Mouse (Mus musculus) embryonic fibroblast, embryonic 13.5 days (primary cell): ENCODE measurements at regions not wholly inside any gene's neighbourhood (a gene's known extent, or its start where the extent isn't known, plus 50 kb on each side); places are given as distances from the start of the nearest gene placed in this dataset.

Experiments used
- H3K27ac ChIP-seq: 2 replicates; pipeline ENCODE4 v1.5.1; 2012; ENCODE audit warnings: low read length, control low read depth, inconsistent platforms; ENCODE audit not compliant: insufficient read depth
- H3K4me1 ChIP-seq: 2 replicates; pipeline ENCODE4 v1.6.1; 2011; ENCODE audit warnings: low read length; ENCODE audit not compliant: control insufficient read depth, insufficient read depth
- H3K4me3 ChIP-seq: 2 replicates; pipeline ENCODE4 v1.5.1; 2011; ENCODE audit warnings: mild to moderate bottlenecking, control low read depth, low read length; ENCODE audit not compliant: insufficient read depth
- CTCF ChIP-seq: IDR thresholded peaks from 2 replicates; pipeline ENCODE4 v1.5.1; 2011; ENCODE audit warnings: mild to moderate bottlenecking, control low read depth, low read length, moderate library complexity, borderline replicate concordance; ENCODE audit not compliant: insufficient read depth
- POLR2A ChIP-seq: IDR thresholded peaks from 2 replicates; pipeline ENCODE4 v1.6.1; 2011; ENCODE audit warnings: low read depth, mild to moderate bottlenecking, control low read depth, low read length, moderate library complexity

GRCm38 (mm10) chr9:61700576-61700975 lies 213.8 kb downstream of the Rplp1 start:
- 0 out of 2 replicates have a peak, but pooled peaks cover 4% of the 10 kb centered on the region for H3K4me1 ChIP-seq
- TF ChIP-seq POLR2A (no peak), CTCF (no peak)
- H3K4me3 ChIP-seq: no peak overlapping the region
- no peak overlapping the region for H3K27ac ChIP-seq

- no peak for TF ChIP-seq CTCF
- TF ChIP-seq POLR2A: no peak
- Histone ChIP-seq H3K4me3 (no peak overlapping the region), H3K27ac (no peak overlapping the region), H3K4me1 (0 out of 2 replicates have a peak, but pooled peaks cover 7% of the 10 kb centered on the region)
Measured at GRCm38 (mm10) chr9:61699618-61700017, 214.7 kb downstream of the Rplp1 start.

GRCm38 (mm10) chr9:61697959-61698358 lies 216.4 kb downstream of the Rplp1 start:
- TF ChIP-seq POLR2A (no peak), CTCF (peak; percentile 81)
- Histone ChIP-seq H3K27ac (no peak overlapping the region), H3K4me1 (0 out of 2 replicates have a peak, but pooled peaks cover 7% of the 10 kb centered on the region), H3K4me3 (no peak overlapping the region)

GRCm38 (mm10) chr9:61696831-61697230 lies 217.5 kb downstream of the Rplp1 start:
- TF ChIP-seq POLR2A (no peak), CTCF (no peak)
- no peak overlapping the region for H3K27ac ChIP-seq

GRCm38 (mm10) chr9:61695821-61696220 lies 218.5 kb downstream of the Rplp1 start:
- no peak for TF ChIP-seq CTCF
- TF ChIP-seq POLR2A: no peak
- H3K4me3 ChIP-seq: no peak overlapping the region
- no peak overlapping the region for H3K27ac ChIP-seq
- 0 out of 2 replicates have a peak, but pooled peaks cover 7% of the 10 kb centered on the region for H3K4me1 ChIP-seq

More at GRCm38 (mm10) chr9:61696831-61697230, 217.5 kb downstream of the Rplp1 start:
- H3K4me1 ChIP-seq: 0 out of 2 replicates have a peak, but pooled peaks cover 7% of the 10 kb centered on the region
- no peak overlapping the region for H3K4me3 ChIP-seq

GRCm38 (mm10) chr9:61695381-61695791 lies 219.0 kb downstream of the Rplp1 start:
- H3K4me3 ChIP-seq: no peak overlapping the region
- TF ChIP-seq POLR2A (no peak), CTCF (peak; percentile 35; the same call in 1 of the 2 replicates)
- H3K27ac ChIP-seq: no peak overlapping the region
- H3K4me1 ChIP-seq: 0 out of 2 replicates have a peak, but pooled peaks cover 7% of the 10 kb centered on the region

- no peak for TF ChIP-seq POLR2A
- Histone ChIP-seq H3K27ac (no peak overlapping the region), H3K4me1 (0 out of 2 replicates have a peak, but pooled peaks cover 7% of the 10 kb centered on the region), H3K4me3 (no peak overlapping the region)
Measured at GRCm38 (mm10) chr9:61694206-61694605, 220.1 kb downstream of the Rplp1 start.

- 0 out of 2 replicates have a peak, but pooled peaks cover 5% of the 10 kb centered on the region for H3K4me1 ChIP-seq
- H3K27ac ChIP-seq: no peak overlapping the region
- TF ChIP-seq CTCF (no peak), POLR2A (no peak)
- H3K4me3 ChIP-seq: no peak overlapping the region
Measured at GRCm38 (mm10) chr9:61690786-61691185, 223.6 kb downstream of the Rplp1 start.

- H3K27ac ChIP-seq: no peak overlapping the region
- H3K4me1 ChIP-seq: no peaks in the 10 kb centered on the region
- TF ChIP-seq CTCF (no peak), POLR2A (no peak)
- no peak overlapping the region for H3K4me3 ChIP-seq
Measured at GRCm38 (mm10) chr9:61689939-61690338, 224.4 kb downstream of the Rplp1 start.

GRCm38 (mm10) chr9:61689516-61689915 lies 224.8 kb downstream of the Rplp1 start:
- no peak overlapping the region for H3K4me3 ChIP-seq
- H3K4me1 ChIP-seq: no peaks in the 10 kb centered on the region
- no peak overlapping the region for H3K27ac ChIP-seq
- TF ChIP-seq POLR2A (no peak), CTCF (no peak)

GRCm38 (mm10) chr9:61683557-61683956 lies 230.8 kb downstream of the Rplp1 start:
- H3K27ac ChIP-seq: no peak overlapping the region
- no peaks in the 10 kb centered on the region for H3K4me1 ChIP-seq
- TF ChIP-seq CTCF: no peak
- TF ChIP-seq POLR2A: no peak
- no peak overlapping the region for H3K4me3 ChIP-seq
